Mouse (Mus musculus) spleen, postnatal 14 days (tissue): ENCODE measurements around the gene Olfr568.

Experiments
- DNase-seq, 2 experiments: peaks; one replicate each; pipeline ENCODE4 v3.0.0; 2021 to 2022; ENCODE audit warnings: low spot score in 2 of 2

Gene Olfr568

DNA sequence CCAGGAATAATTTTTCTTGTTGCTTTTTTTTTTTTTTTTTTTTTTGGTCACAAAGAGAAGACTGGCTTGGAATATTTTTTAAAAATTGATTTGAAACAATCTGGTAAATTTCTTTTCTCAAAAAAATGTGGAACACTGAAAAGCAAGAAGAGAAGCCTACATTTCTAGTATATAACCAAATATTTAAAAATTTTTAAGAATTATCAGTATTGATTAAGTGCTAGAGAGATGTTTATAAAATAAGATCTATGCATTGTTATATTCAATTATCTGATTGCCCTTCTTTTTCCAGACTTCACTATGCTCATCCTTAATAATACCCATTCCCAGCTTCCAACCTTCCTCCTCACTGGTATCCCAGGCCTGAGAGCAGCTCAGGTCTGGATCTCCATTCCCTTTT lies at the start of gene Olfr568:
Gene Olfr568, plus strand, starts transcription at position 301 of the 400 bp plus-strand sequence.
- no peak for DNase-seq

DNA sequence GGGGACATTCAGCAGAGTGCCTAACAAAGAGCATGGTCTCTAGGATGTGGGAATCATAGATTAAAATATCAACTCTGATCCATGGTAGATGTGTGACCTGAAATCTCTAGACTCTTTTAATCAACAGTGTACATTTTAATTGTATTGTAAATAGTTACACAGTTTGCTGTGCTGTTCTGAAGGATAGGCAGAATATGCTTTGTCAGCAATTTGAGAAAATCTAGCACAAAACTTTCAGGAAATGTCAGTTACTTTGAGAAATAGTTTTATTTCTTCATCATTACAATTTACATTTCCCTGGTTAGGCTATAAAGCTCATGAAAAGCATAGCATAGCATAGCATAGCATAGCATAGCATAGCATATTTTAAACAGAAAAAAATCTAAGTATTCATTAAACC lies 21.1 kb upstream of the Olfr568 start:
- no peak for DNase-seq

- no peak for DNase-seq
Measured at GRCm38 (mm10) chr7:102858665-102859064, 18.3 kb upstream of the Olfr568 start, which contains the start of gene Olfr566. Gene Olfr566 (minus strand): TSS chr7:102858765.

DNA sequence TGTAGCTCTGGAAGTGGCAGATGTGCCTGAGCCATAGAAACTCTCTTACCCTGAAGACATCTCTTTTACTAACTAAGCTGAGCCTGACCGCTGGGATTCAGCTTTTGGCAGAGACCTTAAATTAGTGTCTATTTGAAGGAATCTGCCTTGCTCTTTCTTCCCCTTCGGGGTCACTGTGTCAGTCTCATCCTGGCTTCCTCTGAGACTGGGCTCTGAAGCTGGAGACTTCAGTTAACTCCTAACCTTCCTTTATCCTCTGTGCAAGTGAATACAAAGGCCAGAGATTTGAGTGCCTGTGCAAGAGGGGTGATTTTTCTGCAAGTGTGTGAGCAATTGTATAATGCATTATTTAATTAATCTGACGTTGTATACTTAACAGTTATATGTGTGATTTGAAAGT lies 13.9 kb downstream of the Olfr568 start, which contains the start of gene Olfr569:
Gene Olfr569, minus strand, starts transcription at position 101 of the 400 bp plus-strand sequence.
- no peak for DNase-seq

- no peak for DNase-seq
Measured at GRCm38 (mm10) chr7:102915261-102915660, 38.3 kb downstream of the Olfr568 start.

DNA sequence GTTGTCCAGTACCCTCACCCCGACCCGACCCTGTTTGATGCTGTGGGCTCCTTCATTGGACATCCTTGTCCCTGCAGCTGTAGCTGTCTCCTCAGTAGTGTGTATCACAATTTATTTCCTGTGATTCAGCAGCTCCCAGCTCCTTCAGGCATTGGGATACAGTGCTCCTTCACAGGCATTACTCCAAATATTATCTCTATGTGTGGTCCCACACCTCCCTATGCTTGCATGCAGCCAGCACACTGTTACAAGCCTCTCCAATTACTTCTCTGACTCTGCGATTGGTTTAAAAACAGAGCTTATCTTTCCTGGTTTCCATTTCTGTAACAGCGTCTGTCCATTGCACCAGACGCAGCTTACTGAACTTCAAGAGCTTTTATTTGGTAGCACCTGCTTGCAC lies 39.5 kb downstream of the Olfr568 start:
- no peak for DNase-seq

DNA sequence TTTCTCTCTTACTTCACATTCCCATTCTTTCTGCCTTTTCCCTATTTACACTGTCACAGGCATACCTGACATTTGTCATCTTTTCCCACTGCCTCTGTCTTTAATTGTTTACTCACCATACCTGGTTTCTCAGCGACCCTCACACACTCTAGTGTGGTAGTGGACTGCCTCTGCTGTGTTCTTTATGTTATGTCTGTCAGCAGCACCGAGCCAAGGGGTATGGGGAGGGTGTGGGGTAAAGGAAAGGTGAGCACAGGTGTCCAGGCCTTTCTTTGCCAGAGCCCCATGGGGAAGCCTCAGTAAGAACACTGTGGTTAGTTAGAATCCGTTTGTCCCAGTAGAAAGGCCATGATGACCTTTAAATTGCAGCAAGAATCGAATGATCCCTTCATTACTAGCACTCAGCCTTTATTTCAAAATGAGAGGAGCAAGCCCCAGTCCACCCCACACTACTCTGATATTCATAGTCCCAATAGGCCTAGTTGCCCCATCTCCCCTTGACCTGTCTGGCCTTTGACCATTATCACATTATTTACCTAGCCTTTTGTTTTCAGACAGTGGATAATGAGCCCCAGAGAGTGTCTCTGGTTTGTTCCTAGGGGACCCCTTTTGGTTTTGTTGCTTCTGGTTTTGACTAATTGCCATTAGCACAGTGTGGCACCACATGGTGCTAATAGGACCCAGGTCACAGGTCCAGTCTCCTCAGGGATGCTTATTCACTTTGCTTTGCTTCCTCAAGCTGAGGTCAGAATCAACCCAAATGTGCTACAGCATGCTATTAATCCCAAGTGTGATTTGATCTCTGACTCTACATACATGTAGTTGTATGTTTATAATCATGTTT lies 40.3 kb downstream of the Olfr568 start, which contains the start of gene Olfr571:
Gene Olfr571, minus strand, starts transcription at position 505 of the 844 bp plus-strand sequence.
- no peak for DNase-seq

GRCm38 (mm10) chr7:102919632-102920031 lies 42.7 kb downstream of the Olfr568 start:
- DNase-seq = no peak

GRCm38 (mm10) chr7:102924109-102924508 lies 47.2 kb downstream of the Olfr568 start, which contains the start of gene Olfr572:
Gene Olfr572 (plus strand): TSS chr7:102924409.
- DNase-seq = no peak

DNA sequence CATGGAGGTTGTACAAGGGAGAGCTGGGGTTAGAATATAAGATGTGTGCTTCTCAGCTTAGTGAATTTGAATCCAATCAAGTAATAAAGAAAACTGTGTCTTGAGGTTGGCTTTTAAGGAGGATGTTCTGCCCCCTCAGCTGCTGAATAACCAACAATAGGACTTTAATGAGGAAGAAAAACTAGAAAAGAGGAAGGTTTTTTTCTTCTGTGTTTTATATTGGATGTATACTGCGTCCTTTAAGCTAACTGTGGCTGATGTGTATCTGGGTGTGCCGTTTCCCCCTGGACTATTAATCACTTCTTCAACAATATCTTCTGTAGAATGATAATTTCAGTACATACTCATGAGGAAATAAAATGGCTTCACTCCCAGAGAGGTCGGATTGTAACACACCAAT lies 50.2 kb downstream of the Olfr568 start:
- no peak for DNase-seq
